Mouse (Mus musculus) embryonic fibroblast, embryonic 13.5 days (primary cell): ENCODE measurements around the gene Ctsd. TPM values are rescaled to one million over a fixed set of nuclear protein-coding genes. Genes with fewer than 3 reads are reported as not detected.

Experiments used
- H3K27ac ChIP-seq: 2 replicates; pipeline ENCODE4 v1.5.1; 2012; ENCODE audit warnings: low read length, control low read depth, inconsistent platforms; ENCODE audit not compliant: insufficient read depth
- H3K4me1 ChIP-seq: 2 replicates; pipeline ENCODE4 v1.6.1; 2011; ENCODE audit warnings: low read length; ENCODE audit not compliant: control insufficient read depth, insufficient read depth
- H3K4me3 ChIP-seq: 2 replicates; pipeline ENCODE4 v1.5.1; 2011; ENCODE audit warnings: mild to moderate bottlenecking, control low read depth, low read length; ENCODE audit not compliant: insufficient read depth
- CTCF ChIP-seq: IDR thresholded peaks from 2 replicates; pipeline ENCODE4 v1.5.1; 2011; ENCODE audit warnings: mild to moderate bottlenecking, control low read depth, low read length, moderate library complexity, borderline replicate concordance; ENCODE audit not compliant: insufficient read depth
- POLR2A ChIP-seq: IDR thresholded peaks from 2 replicates; pipeline ENCODE4 v1.6.1; 2011; ENCODE audit warnings: low read depth, mild to moderate bottlenecking, control low read depth, low read length, moderate library complexity
- polyA plus RNA-seq: library from polyadenylated mRNA; stranded (reverse); fragments of >200 nt; gene quantifications from 2 replicates; pipeline ENCODE4 v1.2.4, GENCODE M21; 2011; ENCODE audit warnings: low read depth; ENCODE audit not compliant: missing spikeins, insufficient read length

Gene Ctsd
- 617 and 890 TPM in 2 replicates for polyA plus RNA-seq

- H3K4me3 ChIP-seq: peak within 1 kb of the TSS; percentile 89
- TF ChIP-seq CTCF (no peak), POLR2A (peak; percentile 90)
- peak within 1 kb of the TSS; percentile 22 for H3K27ac ChIP-seq
- H3K4me1 ChIP-seq: no peaks in the 10 kb centered on the region; the same call in 1 of the 2 replicates
Measured at GRCm38 (mm10) chr7:142387419-142388148, at the start of gene Ctsd. Gene Ctsd, minus strand, starts transcription at chr7:142388038.

GRCm38 (mm10) chr7:142437324-142437723 lies 49.5 kb upstream of the Ctsd start:
- Histone ChIP-seq H3K27ac (no peak overlapping the region), H3K4me3 (no peak overlapping the region), H3K4me1 (0 out of 2 replicates have a peak, but pooled peaks cover 4% of the 10 kb centered on the region)
- TF ChIP-seq POLR2A (no peak), CTCF (peak; percentile 22; the same call in 1 of the 2 replicates)

- TF ChIP-seq CTCF (peak; percentile 37; the same call in 1 of the 2 replicates), POLR2A (no peak)
- H3K27ac ChIP-seq: peak overlapping the region; percentile 2; the same call in 1 of the 2 replicates
- peaks cover 10% of the 10 kb centered on the region; the same call in 1 of the 2 replicates for H3K4me1 ChIP-seq
Measured at GRCm38 (mm10) chr7:142435524-142435923, 47.7 kb upstream of the Ctsd start.

GRCm38 (mm10) chr7:142434137-142434865 lies 46.5 kb upstream of the Ctsd start, which contains the start of gene Syt8:
Gene Syt8, plus strand, starts transcription at chr7:142434850.
- Histone ChIP-seq H3K27ac (peak within 1 kb of the TSS; percentile 2; the same call in 1 of the 2 replicates), H3K4me1 (peaks cover 10% of the 10 kb centered on the region)

More at GRCm38 (mm10) chr7:142435524-142435923, 47.7 kb upstream of the Ctsd start:
- no peak overlapping the region for H3K4me3 ChIP-seq

GRCm38 (mm10) chr7:142433623-142434022 lies 45.8 kb upstream of the Ctsd start:
- no peak overlapping the region for H3K4me3 ChIP-seq
- TF ChIP-seq CTCF (no peak), POLR2A (no peak)
- peaks cover 10% of the 10 kb centered on the region for H3K4me1 ChIP-seq
- no peak overlapping the region for H3K27ac ChIP-seq

More at GRCm38 (mm10) chr7:142434137-142434865, 46.5 kb upstream of the Ctsd start, which contains the start of gene Syt8:
- TF ChIP-seq POLR2A (no peak), CTCF (no peak)
- no peak within 1 kb of the TSS for H3K4me3 ChIP-seq

- Histone ChIP-seq H3K4me1 (peaks cover 10% of the 10 kb centered on the region), H3K27ac (no peak overlapping the region), H3K4me3 (no peak overlapping the region)
- TF ChIP-seq POLR2A (no peak), CTCF (no peak)
Measured at GRCm38 (mm10) chr7:142431106-142431505, 43.3 kb upstream of the Ctsd start.

- TF ChIP-seq CTCF (no peak), POLR2A (no peak)
- H3K4me3 ChIP-seq: no peak overlapping the region
- H3K4me1 ChIP-seq: peaks cover 10% of the 10 kb centered on the region
- peak overlapping the region; percentile 4; the same call in 1 of the 2 replicates for H3K27ac ChIP-seq
Measured at GRCm38 (mm10) chr7:142430160-142430678, 42.4 kb upstream of the Ctsd start.

GRCm38 (mm10) chr7:142428213-142428612 lies 40.4 kb upstream of the Ctsd start:
- TF ChIP-seq POLR2A (no peak), CTCF (peak; percentile 56; the same call in 1 of the 2 replicates)
- Histone ChIP-seq H3K4me3 (no peak overlapping the region), H3K27ac (no peak overlapping the region), H3K4me1 (peaks cover 8% of the 10 kb centered on the region)

- TF ChIP-seq POLR2A (no peak), CTCF (peak; percentile 57; the same call in 1 of the 2 replicates)
- H3K4me3 ChIP-seq: no peak overlapping the region
- peaks cover 4% of the 10 kb centered on the region for H3K4me1 ChIP-seq
- H3K27ac ChIP-seq: no peak overlapping the region
Measured at GRCm38 (mm10) chr7:142425641-142426213, 37.9 kb upstream of the Ctsd start.
